Mouse (Mus musculus): ENCODE results near the gene Slc25a23. TPM values are rescaled to one million over a fixed set of nuclear protein-coding genes. Genes with fewer than 3 reads are reported as not detected.
"Not testable (repeated sequence)": the region's sequence is repeated elsewhere in the genome, so short reads cannot be mapped to it uniquely, and the experiment has no call there.

Gene Slc25a23
- polyA plus RNA-seq, 1 experiment from 2014 or later = 7.3 TPM

DNA sequence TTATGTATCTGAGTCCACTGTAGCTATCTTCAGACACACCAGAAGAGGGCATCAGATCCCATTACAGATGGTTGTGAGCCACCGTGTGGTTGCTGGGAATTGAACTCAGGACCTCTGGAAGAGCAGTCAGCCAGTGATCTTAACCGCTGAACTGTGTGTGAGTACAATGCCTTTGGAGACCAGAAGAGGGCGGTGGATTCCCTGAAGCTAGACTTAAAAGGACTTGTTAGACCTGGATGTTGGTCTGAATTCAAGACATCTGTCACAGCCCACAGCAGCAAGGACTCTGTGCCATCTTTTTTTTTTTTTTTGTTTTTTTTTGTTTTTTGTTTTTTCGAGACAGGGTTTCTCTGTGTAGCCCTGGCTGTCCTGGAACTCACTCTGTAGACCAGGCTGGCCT lies 8.0 kb downstream of the Slc25a23 start:
- not testable (repeated sequence) for H3K27ac ChIP-seq (replicated peaks; ENCODE audit: low read depth, low read length); H3K9me3 ChIP-seq (replicated peaks; ENCODE audit: control insufficient read depth, low read length); H3K4me1 ChIP-seq (ENCODE audit: control insufficient read depth, insufficient read depth, low read length); DNase-seq (ENCODE audit: low spot score); H3K27me3 ChIP-seq (ENCODE audit: control insufficient read depth, insufficient read depth, low read length); ATAC-seq (replicated peaks; ENCODE audit: insufficient number of reproducible peaks, low FRiP score, low TSS enrichment, low read depth); H3K4me3 ChIP-seq (ENCODE audit: low read depth, low read length); H3K9ac ChIP-seq (replicated peaks; ENCODE audit: low read length); H3K4me2 ChIP-seq (ENCODE audit: low read depth, low read length); H3K36me3 ChIP-seq (replicated peaks; ENCODE audit: control insufficient read depth, insufficient read depth, low read depth, low read length)
- WGBS = 85% methylated on average over 4 of the region's 4 CpGs

DNA sequence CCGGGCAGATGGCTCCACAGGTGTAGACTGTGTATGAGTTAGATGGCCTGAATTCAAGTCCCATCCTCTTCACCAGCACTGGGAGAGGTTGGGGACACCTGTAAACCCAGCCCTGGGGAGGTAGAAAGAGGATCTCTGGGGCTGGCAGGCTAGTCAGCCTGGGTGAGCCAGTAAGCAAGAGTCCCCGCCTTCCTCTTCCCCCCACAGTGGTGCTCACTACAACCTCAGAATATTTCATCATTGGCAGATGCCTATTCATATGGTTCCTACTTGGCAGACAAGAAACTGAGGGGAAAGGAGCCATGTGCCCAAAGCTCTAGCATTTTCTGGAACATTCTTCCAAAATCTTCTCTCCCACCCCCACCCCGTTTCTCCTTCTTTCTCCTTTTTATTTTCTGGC lies 10.8 kb downstream of the Slc25a23 start:
- Histone ChIP-seq H3K27me3 (ENCODE audit: control insufficient read depth, insufficient read depth, low read length) (no peaks in the 10 kb centered on the region), H3K4me2 (ENCODE audit: low read depth, low read length) (no peak overlapping the region), H3K4me3 (ENCODE audit: low read depth, low read length) (no peak overlapping the region), H3K27ac (replicated peaks; ENCODE audit: low read depth, low read length) (no peak overlapping the region), H3K4me1 (ENCODE audit: control insufficient read depth, insufficient read depth, low read length) (no peaks in the 10 kb centered on the region), H3K9ac (replicated peaks; ENCODE audit: low read length) (no peak overlapping the region), H3K36me3 (replicated peaks; ENCODE audit: control insufficient read depth, insufficient read depth, low read depth, low read length) (no peaks in the 10 kb centered on the region; the same call in 1 of the 2 replicates), H3K9me3 (replicated peaks; ENCODE audit: control insufficient read depth, low read length) (no peaks in the 10 kb centered on the region)
- ATAC-seq (replicated peaks; ENCODE audit: insufficient number of reproducible peaks, low FRiP score, low TSS enrichment, low read depth) = no peak
- DNase-seq (ENCODE audit: low spot score) = no peak
- 94% methylated on average over 3 of the region's 3 CpGs for WGBS

DNA sequence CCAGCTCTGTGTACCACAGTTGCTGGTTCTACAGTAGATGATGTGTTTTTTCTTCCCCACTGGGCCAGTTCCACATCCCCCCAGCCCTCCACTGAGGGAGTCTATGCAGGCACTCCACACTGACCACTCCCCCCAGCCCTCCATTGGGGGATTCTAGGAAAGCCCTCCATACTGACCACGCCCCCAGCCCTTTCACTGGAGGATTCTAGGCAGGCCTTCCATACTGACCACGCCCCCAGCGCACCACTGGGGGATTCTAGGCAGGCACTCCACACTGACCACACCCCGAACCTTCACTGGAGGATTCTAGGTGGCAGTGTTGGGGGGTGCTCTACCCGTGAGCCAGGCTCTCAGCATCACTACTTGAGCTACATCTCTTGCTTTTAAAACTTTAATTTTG lies 12.3 kb downstream of the Slc25a23 start:
- Histone ChIP-seq H3K4me3 (ENCODE audit: low read depth, low read length) (no peak overlapping the region), H3K9me3 (replicated peaks; ENCODE audit: control insufficient read depth, low read length) (no peaks in the 10 kb centered on the region), H3K4me2 (ENCODE audit: low read depth, low read length) (no peak overlapping the region), H3K4me1 (ENCODE audit: control insufficient read depth, insufficient read depth, low read length) (no peaks in the 10 kb centered on the region), H3K9ac (replicated peaks; ENCODE audit: low read length) (no peak overlapping the region), H3K36me3 (replicated peaks; ENCODE audit: control insufficient read depth, insufficient read depth, low read depth, low read length) (no peaks in the 10 kb centered on the region; the same call in 1 of the 2 replicates), H3K27me3 (ENCODE audit: control insufficient read depth, insufficient read depth, low read length) (no peaks in the 10 kb centered on the region), H3K27ac (replicated peaks; ENCODE audit: low read depth, low read length) (no peak overlapping the region)
- DNase-seq (ENCODE audit: low spot score) = no peak
- no peak for ATAC-seq (replicated peaks; ENCODE audit: insufficient number of reproducible peaks, low FRiP score, low TSS enrichment, low read depth)
- 33% methylated on average over 5 of the region's 5 CpGs for WGBS

DNA sequence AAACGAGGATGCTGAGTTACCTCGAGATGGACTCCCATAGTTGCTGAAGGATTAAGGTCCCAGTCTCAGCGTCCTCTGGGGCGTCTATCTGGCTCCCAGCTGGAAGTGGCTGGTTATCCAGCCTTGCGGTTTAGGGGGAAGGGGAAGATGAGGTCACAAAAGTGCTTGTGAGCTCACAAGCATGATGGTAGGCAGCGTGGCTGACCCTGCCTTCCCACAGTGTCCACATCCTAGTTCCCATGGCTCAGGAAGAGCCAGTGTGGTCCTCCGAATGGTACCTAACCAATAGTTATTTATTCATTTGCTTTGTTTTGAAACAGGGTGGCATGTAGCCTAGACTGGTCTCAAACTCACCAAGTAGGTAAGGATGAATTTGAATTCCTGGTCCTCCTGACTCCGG lies 18.1 kb downstream of the Slc25a23 start, which contains the start of gene Slc25a41:
Gene Slc25a41 (minus strand): TSS at position 101 of the 400 bp plus-strand sequence.
- Histone ChIP-seq H3K36me3 (replicated peaks; ENCODE audit: control insufficient read depth, insufficient read depth, low read depth, low read length) (no peaks in the 10 kb centered on the region), H3K27me3 (ENCODE audit: control insufficient read depth, insufficient read depth, low read length) (no peaks in the 10 kb centered on the region), H3K4me1 (ENCODE audit: control insufficient read depth, insufficient read depth, low read length) (no peaks in the 10 kb centered on the region), H3K9me3 (replicated peaks; ENCODE audit: control insufficient read depth, low read length) (no peaks in the 10 kb centered on the region), H3K4me3 (ENCODE audit: low read depth, low read length) (no peak within 1 kb of the TSS), H3K27ac (replicated peaks; ENCODE audit: low read depth, low read length) (no peak within 1 kb of the TSS), H3K4me2 (ENCODE audit: low read depth, low read length) (no peak within 1 kb of the TSS), H3K9ac (replicated peaks; ENCODE audit: low read length) (no peak within 1 kb of the TSS)
- ATAC-seq (replicated peaks; ENCODE audit: insufficient number of reproducible peaks, low FRiP score, low TSS enrichment, low read depth) = no peak
- DNase-seq (ENCODE audit: low spot score) = no peak
- WGBS = 72% methylated on average over 8 of the region's 8 CpGs

DNA sequence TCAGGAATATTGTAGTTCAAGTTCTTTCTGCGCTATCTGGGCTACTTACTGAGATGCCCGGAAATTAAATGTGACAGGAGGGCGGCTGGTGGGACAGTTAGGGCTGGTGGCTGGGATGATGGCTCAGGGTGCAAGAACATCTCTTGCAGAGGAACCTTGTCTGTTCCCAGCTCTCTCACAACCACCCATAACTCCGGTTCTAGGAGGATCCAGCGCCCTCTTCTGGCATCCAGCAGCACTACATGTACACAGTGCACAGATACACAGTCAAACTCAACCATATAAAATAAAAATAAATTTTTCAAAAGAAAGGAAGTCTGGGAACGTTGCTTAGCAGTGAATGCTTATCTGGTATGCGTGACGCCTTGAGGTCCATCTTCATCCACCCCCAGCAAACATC lies 20.7 kb downstream of the Slc25a23 start:
- no peaks in the 10 kb centered on the region for H3K36me3 ChIP-seq (replicated peaks; ENCODE audit: control insufficient read depth, insufficient read depth, low read depth, low read length)
- DNase-seq (ENCODE audit: low spot score) (no peak), ATAC-seq (replicated peaks; ENCODE audit: insufficient number of reproducible peaks, low FRiP score, low TSS enrichment, low read depth) (no peak)
- H3K4me2 ChIP-seq (ENCODE audit: low read depth, low read length) = no peak overlapping the region
- no peaks in the 10 kb centered on the region for H3K9me3 ChIP-seq (replicated peaks; ENCODE audit: control insufficient read depth, low read length)
- WGBS = 39% methylated on average over 8 of the region's 8 CpGs
- no peak overlapping the region for H3K27ac ChIP-seq (replicated peaks; ENCODE audit: low read depth, low read length)
- no peaks in the 10 kb centered on the region for H3K4me1 ChIP-seq (ENCODE audit: control insufficient read depth, insufficient read depth, low read length)
- H3K27me3 ChIP-seq (ENCODE audit: control insufficient read depth, insufficient read depth, low read length) = no peaks in the 10 kb centered on the region
- no peak overlapping the region for H3K4me3 ChIP-seq (ENCODE audit: low read depth, low read length)
- no peak overlapping the region for H3K9ac ChIP-seq (replicated peaks; ENCODE audit: low read length)

DNA sequence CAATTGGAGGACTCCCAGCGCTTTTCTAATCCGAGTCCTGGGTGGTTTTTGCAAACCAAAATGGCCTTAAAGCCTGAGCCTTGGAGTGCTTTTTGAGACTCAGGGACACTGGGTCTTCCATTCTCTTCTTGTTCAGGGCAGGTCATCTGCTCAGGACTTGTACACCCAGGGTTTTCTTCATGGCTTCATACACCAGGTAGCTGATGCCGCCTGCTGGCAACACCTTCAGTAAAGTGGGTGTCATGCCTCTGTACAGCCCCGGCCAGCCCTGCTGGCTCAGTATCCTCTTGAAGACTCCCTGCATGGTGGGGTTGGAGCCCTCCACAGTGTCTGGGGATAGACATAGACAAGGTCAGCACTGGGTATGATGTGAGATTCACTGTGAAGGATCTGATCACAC lies 26.8 kb downstream of the Slc25a23 start:
- H3K27ac ChIP-seq (replicated peaks; ENCODE audit: low read depth, low read length) = no peak overlapping the region
- H3K27me3 ChIP-seq (ENCODE audit: control insufficient read depth, insufficient read depth, low read length) = no peaks in the 10 kb centered on the region
- no peaks in the 10 kb centered on the region for H3K9me3 ChIP-seq (replicated peaks; ENCODE audit: control insufficient read depth, low read length)
- 87% methylated on average over 4 of the region's 4 CpGs for whole genome bisulfite sequencing
- no peak overlapping the region for H3K4me3 ChIP-seq (ENCODE audit: low read depth, low read length)
- H3K36me3 ChIP-seq (replicated peaks; ENCODE audit: control insufficient read depth, insufficient read depth, low read depth, low read length) = peaks cover 2% of the 10 kb centered on the region
- peak overlapping the region; percentile 25; the same call in 1 of the 2 replicates for H3K4me2 ChIP-seq (ENCODE audit: low read depth, low read length)
- H3K4me1 ChIP-seq (ENCODE audit: control insufficient read depth, insufficient read depth, low read length) = no peaks in the 10 kb centered on the region
- DNase-seq (ENCODE audit: low spot score) (no peak), ATAC-seq (replicated peaks; ENCODE audit: insufficient number of reproducible peaks, low FRiP score, low TSS enrichment, low read depth) (no peak)
- no peak overlapping the region for H3K9ac ChIP-seq (replicated peaks; ENCODE audit: low read length)

GRCm38 (mm10) chr17:57031661-57032420 lies 27.8 kb downstream of the Slc25a23 start:
- Histone ChIP-seq H3K9ac (replicated peaks; ENCODE audit: low read length) (peak overlapping the region; percentile 41), H3K36me3 (replicated peaks; ENCODE audit: control insufficient read depth, insufficient read depth, low read depth, low read length) (peaks cover 3% of the 10 kb centered on the region), H3K27me3 (ENCODE audit: control insufficient read depth, insufficient read depth, low read length) (no peaks in the 10 kb centered on the region), H3K27ac (replicated peaks; ENCODE audit: low read depth, low read length) (no peak overlapping the region; the same call in 1 of the 2 replicates), H3K9me3 (replicated peaks; ENCODE audit: control insufficient read depth, low read length) (no peaks in the 10 kb centered on the region), H3K4me3 (ENCODE audit: low read depth, low read length) (peak overlapping the region; percentile 99), H3K4me2 (ENCODE audit: low read depth, low read length) (peak overlapping the region; percentile 25), H3K4me1 (ENCODE audit: control insufficient read depth, insufficient read depth, low read length) (no peaks in the 10 kb centered on the region)
- 1% methylated on average over 38 of the region's 38 CpGs for WGBS
- ATAC-seq (replicated peaks; ENCODE audit: insufficient number of reproducible peaks, low FRiP score, low TSS enrichment, low read depth) = peak; percentile 98
- peak; percentile 100 for DNase-seq (ENCODE audit: low spot score)

GRCm38 (mm10) chr17:57030931-57031660 lies 28.6 kb downstream of the Slc25a23 start, which contains the start of gene Khsrp:
Gene Khsrp (minus strand): TSS chr17:57031522.
- Histone ChIP-seq H3K4me1 (ENCODE audit: control insufficient read depth, insufficient read depth, low read length) (no peaks in the 10 kb centered on the region), H3K27me3 (ENCODE audit: control insufficient read depth, insufficient read depth, low read length) (no peaks in the 10 kb centered on the region), H3K36me3 (replicated peaks; ENCODE audit: control insufficient read depth, insufficient read depth, low read depth, low read length) (peaks cover 3% of the 10 kb centered on the region), H3K9me3 (replicated peaks; ENCODE audit: control insufficient read depth, low read length) (no peaks in the 10 kb centered on the region), H3K4me2 (ENCODE audit: low read depth, low read length) (peak within 1 kb of the TSS; percentile 87), H3K4me3 (ENCODE audit: low read depth, low read length) (peak within 1 kb of the TSS; percentile 99), H3K9ac (replicated peaks; ENCODE audit: low read length) (peak within 1 kb of the TSS; percentile 99), H3K27ac (replicated peaks; ENCODE audit: low read depth, low read length) (peak within 1 kb of the TSS; percentile 91)
- ATAC-seq (replicated peaks; ENCODE audit: insufficient number of reproducible peaks, low FRiP score, low TSS enrichment, low read depth) = no peak; the same call in 1 of the 2 replicates
- peak; percentile 69 for DNase-seq (ENCODE audit: low spot score)
- under 1% methylated on average over 68 of the region's 99 CpGs for WGBS
